Mouse (Mus musculus): ENCODE data around the gene Tssk6.

The Tssk6 gene

GRCm38 (mm10) chr8:69884141-69884540, 17.8 kb upstream of the Tssk6 start:
- DNase-seq (ENCODE audit: low spot score in 2 of 2): no peak

- no peak for DNase-seq (ENCODE audit: low spot score in 2 of 2)
Observed at GRCm38 (mm10) chr8:69887289-69888243, 14.4 kb upstream of the Tssk6 start, which contains the start of gene Cilp2. Gene Cilp2 (minus strand): TSS chr8:69887687.

- DNase-seq (ENCODE audit: low spot score in 2 of 2): no peak
Observed at GRCm38 (mm10) chr8:69888244-69888866, 13.6 kb upstream of the Tssk6 start.

- no peak for DNase-seq (ENCODE audit: low spot score in 2 of 2)
Observed at GRCm38 (mm10) chr8:69888902-69889301, 13.1 kb upstream of the Tssk6 start.

GRCm38 (mm10) chr8:69890813-69891241, 11.2 kb upstream of the Tssk6 start:
- peak in 1 of 2 experiments; percentile 53 for DNase-seq (ENCODE audit: low spot score in 2 of 2)

GRCm38 (mm10) chr8:69893863-69894262, 8.1 kb upstream of the Tssk6 start:
- DNase-seq (ENCODE audit: low spot score in 2 of 2): peak; percentile 16 to 51

DNA sequence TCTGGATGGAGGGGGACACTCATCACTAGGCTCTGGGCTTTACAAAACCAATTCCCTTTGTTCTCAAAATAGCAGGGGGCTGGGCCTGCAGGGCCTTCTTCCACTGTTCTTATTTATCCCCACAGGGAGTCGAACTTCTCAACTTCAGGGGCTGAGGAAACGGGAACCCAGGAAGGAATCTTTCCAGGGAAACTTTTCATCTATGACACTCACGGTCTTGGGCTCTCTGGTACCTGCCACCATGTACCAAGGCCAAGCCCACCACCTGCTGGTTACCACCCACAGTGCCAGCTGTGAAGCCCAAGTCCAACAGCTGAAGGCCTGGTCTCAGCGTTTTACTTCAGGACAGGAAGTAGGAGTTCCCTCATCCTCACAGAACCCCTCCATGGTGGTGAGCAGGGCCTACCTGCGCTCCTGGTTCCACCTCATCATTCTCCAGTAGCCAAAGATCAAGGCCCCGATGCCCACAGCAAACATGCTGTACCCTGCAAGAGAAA, 7.1 kb upstream of the Tssk6 start:
- DNase-seq (ENCODE audit: low spot score in 2 of 2): no peak

GRCm38 (mm10) chr8:69895772-69896451, 6.1 kb upstream of the Tssk6 start:
- DNase-seq (ENCODE audit: low spot score in 2 of 2): no peak

DNA sequence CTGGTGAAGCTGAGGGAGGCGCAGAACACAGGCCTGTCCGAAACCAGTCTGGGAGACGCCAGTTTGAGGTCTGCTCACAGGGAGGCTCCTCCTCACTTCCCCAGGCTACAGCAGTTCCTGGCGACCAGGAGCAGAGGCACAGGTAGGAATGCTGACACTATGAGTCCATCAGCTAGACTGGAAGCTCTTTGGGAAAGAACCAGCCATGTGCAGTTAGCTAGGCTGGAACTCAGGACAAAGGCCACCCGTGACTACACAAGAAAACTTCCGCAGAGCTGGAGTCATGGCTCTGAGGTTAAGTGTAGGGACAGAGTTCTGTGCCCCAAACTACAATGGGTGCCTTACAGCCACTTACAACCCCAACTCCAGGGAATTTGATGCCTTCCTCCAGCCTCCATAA, 4.1 kb upstream of the Tssk6 start:
- no peak for DNase-seq (ENCODE audit: low spot score in 2 of 2)

DNA sequence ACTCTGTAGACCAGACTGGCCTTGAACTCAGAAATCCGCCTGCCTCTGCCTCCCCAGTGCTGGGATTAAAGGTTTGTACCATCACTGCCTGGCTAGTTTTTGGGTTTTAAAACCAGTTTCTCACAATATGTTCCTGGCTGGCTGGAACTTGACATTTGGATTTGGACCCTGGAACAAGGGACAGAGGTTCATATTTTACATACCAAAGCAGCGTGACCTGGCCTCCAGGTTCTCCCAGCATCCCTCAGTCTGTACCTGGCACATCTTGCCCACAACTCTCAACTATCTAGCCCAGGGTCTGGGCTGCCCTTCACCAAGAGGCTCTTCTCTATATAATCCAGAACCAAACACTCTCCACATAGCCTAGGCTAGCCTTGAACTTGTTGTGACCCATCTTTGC, 2.1 kb upstream of the Tssk6 start:
- no peak for DNase-seq (ENCODE audit: low spot score in 2 of 2)

DNA sequence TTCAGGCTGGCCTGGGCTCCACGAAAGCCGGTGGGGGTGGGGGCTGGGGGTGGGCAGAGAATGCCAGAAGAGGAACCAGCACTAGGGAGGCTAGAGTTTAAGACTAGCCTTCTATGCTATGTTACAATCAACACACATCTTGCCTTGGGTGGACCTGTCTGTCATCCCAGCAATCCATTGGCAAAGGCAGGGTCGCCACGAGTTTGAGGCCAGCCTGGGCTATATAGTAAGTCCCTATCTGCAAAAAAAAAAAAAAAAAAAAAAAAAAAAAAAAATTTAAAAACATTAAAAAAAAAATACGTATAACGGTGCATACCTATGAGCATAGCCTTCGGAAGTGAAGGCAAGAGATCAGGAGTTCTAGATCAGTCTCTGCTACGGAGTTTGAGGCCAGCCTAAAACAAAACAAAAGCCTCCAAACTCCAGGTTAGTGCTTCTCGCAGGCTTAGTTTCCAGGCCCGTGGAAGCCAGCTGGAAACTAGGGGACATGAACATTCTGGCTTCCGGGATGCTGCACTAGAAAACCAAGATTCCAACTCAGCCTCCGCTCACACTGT, 1.0 kb upstream of the Tssk6 start:
- DNase-seq (ENCODE audit: low spot score in 2 of 2): peak in 1 of 2 experiments; percentile 27

DNA sequence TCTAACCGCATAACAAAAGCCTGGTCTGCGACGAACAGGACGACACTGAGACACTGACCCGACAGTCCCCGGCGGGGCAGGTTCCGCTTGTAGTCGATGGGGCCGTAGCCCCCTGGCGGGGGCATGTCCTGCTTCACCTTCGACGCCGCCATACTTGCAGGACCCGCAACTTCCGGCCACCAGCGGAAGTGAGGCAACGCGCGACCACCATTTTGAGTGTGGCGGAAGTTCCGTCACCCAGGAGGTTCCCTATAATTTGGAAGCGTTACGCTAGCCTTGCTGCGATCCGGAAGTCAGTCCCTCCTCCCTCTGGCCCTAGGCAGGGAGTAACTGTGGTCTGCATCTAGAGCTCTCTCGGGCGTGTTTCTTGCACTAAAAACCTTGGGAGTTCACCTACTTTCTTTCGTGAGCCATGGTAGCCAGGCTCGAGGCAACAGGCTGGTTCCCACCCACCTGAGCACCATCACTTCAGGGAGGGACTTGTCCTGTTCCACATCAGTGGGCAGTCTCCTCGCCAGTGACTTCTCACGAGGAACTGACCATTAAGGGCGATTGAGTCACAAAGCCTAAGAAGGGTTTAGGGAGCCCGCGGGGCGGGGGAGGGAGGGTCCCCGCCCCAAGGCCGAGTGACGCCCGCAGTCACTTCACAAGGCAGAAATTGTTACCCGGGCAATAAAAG, 361 bp upstream of the Tssk6 start:
- peak; percentile 96 for DNase-seq (ENCODE audit: low spot score in 2 of 2)

DNA sequence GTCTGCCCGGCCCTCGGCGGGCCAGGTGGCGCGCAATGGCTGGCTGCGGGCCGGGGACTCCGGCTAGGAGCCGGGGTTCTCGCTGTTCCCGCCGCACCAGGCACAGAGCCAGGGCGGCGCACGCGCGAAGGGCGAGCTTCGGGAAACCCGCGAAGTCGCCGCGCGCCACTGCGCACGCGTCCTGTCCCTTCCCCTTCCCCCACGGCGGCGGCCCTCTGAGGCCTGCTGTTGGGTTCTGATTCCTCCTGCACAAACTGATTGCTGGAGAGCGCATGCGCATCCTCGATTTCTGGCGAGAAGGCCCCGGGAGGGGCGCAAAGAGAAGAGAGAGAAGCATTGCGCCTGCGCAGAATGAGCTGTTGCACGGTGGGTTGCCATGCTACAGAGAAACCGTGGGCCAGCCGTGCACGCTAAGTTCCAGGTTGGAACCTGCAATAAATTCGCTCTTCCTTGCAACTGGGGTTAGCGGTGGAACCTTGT, 1.1 kb downstream of the Tssk6 start:
- DNase-seq (ENCODE audit: low spot score in 2 of 2): peak; percentile 99

DNA sequence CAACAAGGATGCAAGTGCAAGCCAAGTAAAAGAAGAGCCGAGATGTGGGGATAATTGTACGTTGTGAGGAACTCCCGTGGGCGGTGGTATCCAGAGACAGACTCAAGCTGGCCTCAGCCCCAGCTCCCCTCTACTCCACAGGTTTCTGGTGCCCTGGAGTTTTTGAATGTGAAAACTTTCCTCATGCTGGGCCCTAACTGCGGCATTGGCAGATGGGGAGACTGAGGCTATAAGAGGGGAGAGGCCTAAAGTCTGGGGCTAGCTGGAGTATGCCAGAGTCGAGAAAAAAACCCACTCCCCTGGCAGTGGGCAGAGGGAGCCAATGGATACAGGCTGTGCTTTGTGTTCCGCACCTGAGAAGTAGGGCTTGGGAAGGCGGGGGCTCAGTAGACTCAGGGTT, 2.1 kb downstream of the Tssk6 start:
- DNase-seq (ENCODE audit: low spot score in 2 of 2): no peak

GRCm38 (mm10) chr8:69906260-69906659, 4.3 kb downstream of the Tssk6 start:
- no peak for DNase-seq (ENCODE audit: low spot score in 2 of 2)

DNA sequence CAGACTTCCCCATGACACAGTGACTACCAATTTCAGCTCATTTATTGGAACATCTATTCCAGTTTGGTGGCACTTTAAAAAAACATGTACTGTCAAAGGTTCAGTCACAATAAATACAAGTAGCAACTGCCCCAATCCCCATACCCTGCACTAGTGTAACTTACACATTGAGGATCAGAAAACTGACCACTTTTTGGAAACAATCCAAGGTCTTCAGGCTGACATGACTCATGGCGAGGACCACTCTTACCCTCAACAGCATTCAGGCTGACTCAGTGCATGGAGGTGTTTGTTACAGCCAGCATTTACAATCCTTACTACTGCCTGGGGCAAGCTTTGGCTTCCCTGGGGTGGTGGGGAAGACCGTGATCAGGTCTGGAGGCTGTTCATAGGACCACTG, 5.1 kb downstream of the Tssk6 start:
- DNase-seq (ENCODE audit: low spot score in 2 of 2): no peak

GRCm38 (mm10) chr8:69911917-69912316, 9.9 kb downstream of the Tssk6 start:
- DNase-seq (ENCODE audit: low spot score in 2 of 2): no peak

DNA sequence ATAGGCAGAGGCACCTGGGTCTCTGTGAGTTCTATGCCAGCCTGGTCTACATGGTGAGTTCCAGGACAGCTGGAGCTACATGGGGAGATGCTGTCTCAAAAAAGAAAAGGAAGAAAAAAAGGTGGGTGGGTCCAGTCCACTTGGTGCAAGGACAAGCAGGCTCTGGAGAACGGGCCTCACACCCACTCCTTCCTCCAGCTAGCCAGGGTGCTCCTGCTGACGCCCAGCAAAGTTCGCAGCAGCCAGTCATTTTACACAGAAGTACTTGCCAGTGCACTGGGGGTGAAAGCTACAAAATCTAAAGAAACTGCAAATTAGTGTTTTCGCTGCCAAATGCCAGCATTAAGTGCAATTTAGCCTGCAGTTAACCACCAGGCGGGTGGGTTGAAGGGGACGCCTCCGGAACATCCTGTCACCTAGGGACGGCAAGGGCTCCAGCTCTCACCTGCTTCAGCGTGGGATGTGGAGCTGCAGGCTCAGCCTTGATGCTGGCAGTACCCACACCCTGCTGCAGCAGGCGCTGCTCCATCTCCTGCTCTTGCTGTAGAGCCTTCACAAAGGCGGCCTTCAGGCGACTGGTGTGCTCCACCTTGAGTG, 10.6 kb downstream of the Tssk6 start:
- DNase-seq (ENCODE audit: low spot score in 2 of 2): no peak

- DNase-seq (ENCODE audit: low spot score in 2 of 2): no peak
Observed at GRCm38 (mm10) chr8:69914526-69914925, 12.5 kb downstream of the Tssk6 start.

GRCm38 (mm10) chr8:69915748-69916147, 13.8 kb downstream of the Tssk6 start:
- no peak for DNase-seq (ENCODE audit: low spot score in 2 of 2)

GRCm38 (mm10) chr8:69918506-69918905, 16.5 kb downstream of the Tssk6 start:
- DNase-seq (ENCODE audit: low spot score in 2 of 2): no peak
